Mouse (Mus musculus) megakaryocyte-erythroid progenitor cell, adult 5-6 weeks (primary cell): ENCODE measurements around the gene Mrgpre. TPM values are rescaled to one million over a fixed set of nuclear protein-coding genes. Genes with fewer than 3 reads are reported as not detected.

ENCODE experiments used
- ATAC-seq: replicated peaks from 2 replicates; pipeline ENCODE4 v1.8.0; 2016; ENCODE audit warnings: mild to moderate bottlenecking, inconsistent platforms; ENCODE audit not compliant: severe bottlenecking, poor library complexity, low FRiP score, low TSS enrichment
- total RNA-seq, 2 experiments: library from RNA; stranded (forward) in 1 of 2; stranded (reverse) in 1 of 2; fragments of 200-1000, 215-1000 nt in 1 of 2; fragments of >200 nt in 1 of 2; fragmentation: Nextera tagmentation in 1 of 2; gene quantifications; 2 replicates each; pipeline ENCODE4 v1.2.3; 2014 to 2017

Gene Mrgpre
- total RNA-seq (2014; fragmentation: Nextera tagmentation) (0.37 TPM in 1 of 2 replicates, not detected in the other), total RNA-seq (2017) (0.19 and 0.27 TPM in 2 replicates)

DNA sequence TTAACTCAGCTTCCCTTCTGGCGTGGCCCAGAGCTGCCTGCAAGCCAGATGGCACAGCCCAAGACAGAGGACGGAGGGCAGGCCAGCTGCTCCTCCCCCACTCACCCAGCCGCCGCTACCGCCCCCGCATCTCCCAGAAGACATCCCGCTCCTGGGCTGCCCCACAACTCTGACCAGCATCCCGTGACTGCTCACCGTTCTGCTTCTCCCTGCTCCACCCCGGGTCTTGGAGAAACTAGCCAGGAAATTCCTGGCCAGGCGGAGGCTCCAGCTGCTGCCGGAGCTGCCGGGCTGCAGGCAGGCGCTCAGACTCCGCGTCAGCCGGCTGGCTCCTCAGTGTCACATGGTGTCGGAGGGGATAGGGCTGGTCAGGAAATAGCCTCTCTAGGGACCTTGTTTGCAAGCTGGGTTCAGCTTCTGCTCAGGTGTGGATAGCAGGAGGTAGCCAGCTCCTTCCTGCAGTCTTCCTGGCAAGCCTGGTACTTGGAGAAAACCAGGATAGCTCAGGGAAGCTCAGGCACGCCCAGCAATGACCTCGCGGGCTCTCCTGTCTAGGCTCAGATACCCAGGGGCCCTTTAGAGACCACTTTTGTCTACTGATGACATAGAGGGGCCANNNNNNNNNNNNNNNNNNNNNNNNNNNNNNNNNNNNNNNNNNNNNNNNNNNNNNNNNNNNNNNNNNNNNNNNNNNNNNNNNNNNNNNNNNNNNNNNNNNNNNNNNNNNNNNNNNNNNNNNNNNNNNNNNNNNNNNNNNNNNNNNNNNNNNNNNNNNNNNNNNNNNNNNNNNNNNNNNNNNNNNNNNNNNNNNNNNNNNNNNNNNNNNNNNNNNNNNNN is at the start of gene Mrgpre:
Gene Mrgpre, minus strand, starts transcription at position 505 of the 834 bp plus-strand sequence.
- no peak for ATAC-seq

GRCm38 (mm10) chr7:143833581-143834190 is 49.4 kb upstream of the Mrgpre start:
- no peak for ATAC-seq

GRCm38 (mm10) chr7:143832611-143833010 is 48.3 kb upstream of the Mrgpre start:
- ATAC-seq: no peak

DNA sequence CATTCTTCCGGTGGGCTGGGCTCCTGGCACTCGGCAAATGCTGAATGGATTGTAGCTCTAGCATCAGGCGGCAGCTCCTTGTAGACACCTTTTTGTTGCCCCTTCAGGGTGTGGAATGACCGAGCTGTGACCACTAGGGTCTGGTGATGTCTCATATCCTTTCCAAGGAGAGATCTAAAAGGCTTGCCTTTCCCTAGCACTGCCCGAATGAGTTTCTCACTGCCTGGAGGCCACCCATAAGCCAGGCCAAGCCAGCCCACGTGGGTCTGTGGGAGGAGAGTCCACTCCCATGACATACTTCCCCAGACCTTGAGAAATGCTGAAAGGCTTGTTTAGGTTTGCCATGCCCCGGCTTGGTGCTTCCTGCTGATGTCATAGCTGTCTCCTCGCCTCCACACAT is 47.9 kb upstream of the Mrgpre start:
- no peak for ATAC-seq

DNA sequence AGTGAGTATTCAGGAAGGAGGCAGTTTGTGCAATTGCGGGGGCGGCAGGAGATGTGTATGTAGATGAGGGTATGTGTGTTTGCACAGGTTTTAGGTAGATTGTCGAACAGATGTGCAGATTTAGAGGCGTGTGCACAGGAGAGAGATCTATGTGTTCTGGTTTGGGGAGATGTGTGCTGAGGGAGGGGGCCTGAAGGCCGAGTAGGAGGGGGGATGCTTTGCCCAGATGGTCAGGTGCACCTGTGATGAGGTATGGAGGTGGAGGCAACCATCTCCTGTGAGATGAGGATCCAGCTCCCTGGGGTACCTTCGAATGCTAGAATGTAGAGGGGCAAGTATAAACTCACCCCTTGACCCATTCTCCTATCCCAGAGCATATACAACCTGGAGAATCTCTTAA is 46.1 kb upstream of the Mrgpre start:
- ATAC-seq: no peak

GRCm38 (mm10) chr7:143829504-143830331 is 45.4 kb upstream of the Mrgpre start:
- ATAC-seq: peak; percentile 98

DNA sequence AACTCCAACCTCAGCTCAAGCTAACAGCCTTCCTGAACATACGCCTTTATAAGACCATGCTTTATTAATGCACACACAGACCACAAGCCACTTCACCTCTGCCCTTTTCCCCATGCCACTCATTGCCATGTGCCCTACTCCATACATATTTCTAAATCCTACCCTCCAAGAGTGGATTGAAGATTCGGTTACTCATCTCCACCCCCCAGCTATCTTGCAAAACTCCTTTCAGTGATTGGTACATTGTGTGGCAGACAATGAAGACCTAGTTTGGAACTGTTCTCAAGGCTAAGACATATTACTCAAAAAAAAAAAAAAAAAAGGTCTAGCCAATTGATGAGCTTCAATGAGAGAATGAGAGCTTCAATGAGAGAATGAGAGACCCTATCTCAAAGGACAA is 42.7 kb upstream of the Mrgpre start:
- ATAC-seq: no peak

- no peak for ATAC-seq
These were observed 38.9 kb upstream of the Mrgpre start for GRCm38 (mm10) chr7:143823266-143823605.

- peak; percentile 99 for ATAC-seq
These were observed 38.3 kb upstream of the Mrgpre start, which contains the start of the genes Nadsyn1 and Dhcr7 for GRCm38 (mm10) chr7:143822375-143823265. Nadsyn1 (minus strand) TSS chr7:143822849. Dhcr7 (plus strand) TSS chr7:143823145.

DNA sequence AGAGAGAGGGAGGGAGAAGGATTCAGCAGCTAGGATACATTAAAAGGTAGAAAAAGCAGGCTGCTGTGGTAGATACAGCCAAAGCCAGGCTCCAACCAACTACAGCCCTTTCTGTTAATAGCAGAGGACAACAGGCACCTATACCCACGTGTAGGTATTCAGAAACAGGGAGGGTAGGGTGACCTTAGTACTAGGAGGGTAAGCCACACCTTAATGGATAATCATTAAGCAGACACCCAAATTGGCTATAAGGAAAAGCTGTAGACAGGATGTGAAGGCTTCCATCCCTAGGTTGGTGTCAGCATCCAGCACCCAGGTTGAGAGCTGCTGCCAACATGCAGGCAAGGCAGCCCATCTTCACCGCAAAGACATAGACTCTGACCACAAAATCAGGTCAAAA is 36.9 kb upstream of the Mrgpre start:
- ATAC-seq: no peak

GRCm38 (mm10) chr7:143819201-143819600 is 34.9 kb upstream of the Mrgpre start:
- ATAC-seq: no peak

- ATAC-seq: peak; percentile 74
These were observed 24.6 kb upstream of the Mrgpre start for GRCm38 (mm10) chr7:143808909-143809308.

GRCm38 (mm10) chr7:143805199-143805624 is 20.9 kb upstream of the Mrgpre start:
- ATAC-seq: no peak

GRCm38 (mm10) chr7:143801195-143802065 is 17.1 kb upstream of the Mrgpre start:
- no peak for ATAC-seq

GRCm38 (mm10) chr7:143800770-143801169 is 16.5 kb upstream of the Mrgpre start:
- ATAC-seq: no peak

- no peak for ATAC-seq
These were observed 14.5 kb upstream of the Mrgpre start for GRCm38 (mm10) chr7:143798783-143799182.

GRCm38 (mm10) chr7:143793121-143793520 is 8.8 kb upstream of the Mrgpre start:
- peak; percentile 88 for ATAC-seq

GRCm38 (mm10) chr7:143792336-143792985 is 8.2 kb upstream of the Mrgpre start:
- ATAC-seq: no peak
